Mouse (Mus musculus) G1E (cell line): ENCODE data around the gene Gpr153.

Experiments used
- CTCF ChIP-seq: IDR thresholded peaks from 2 replicates; pipeline ENCODE4 v1.5.1; 2012; ENCODE audit warnings: low read depth, low read length, inconsistent platforms, mixed read lengths
- GATA1 ChIP-seq: IDR thresholded peaks from 2 replicates; pipeline ENCODE4 v1.6.1; 2012; ENCODE audit warnings: borderline replicate concordance, low read length, inconsistent platforms, mixed read lengths
- GATA2 ChIP-seq: IDR thresholded peaks from 2 replicates; pipeline ENCODE4 v1.6.1; 2012; ENCODE audit warnings: low read depth, low read length, inconsistent platforms, borderline replicate concordance

- no peak for TF ChIP-seq GATA1
- TF ChIP-seq CTCF = no peak
- TF ChIP-seq GATA2 = no peak
Measured at GRCm38 (mm10) chr4:152291562-152291961, 17.5 kb downstream of the Gpr153 start, which contains the start of gene Hes3.
